Mouse (Mus musculus) stomach, embryonic 16.5 days (tissue): ENCODE measurements around the gene Katnbl1. TPM values are rescaled to one million over a fixed set of nuclear protein-coding genes. Genes with fewer than 3 reads are reported as not detected.

Experiments used
- ATAC-seq: fragments of 200-750 bp; cut with Nextera tagmentation; 2 replicates; pipeline ENCODE4 v1.8.0; 2017; ENCODE audit warnings: moderate number of reproducible peaks, moderate TSS enrichment; ENCODE audit not compliant: insufficient read depth, low FRiP score
- H3K27ac ChIP-seq: fragments of 300-500 bp; sonication (generic); 2 replicates; pipeline ENCODE4 v1.5.1; 2014; ENCODE audit warnings: low read length
- H3K27me3 ChIP-seq: fragments of 300-500 bp; sonication (generic); 2 replicates; pipeline ENCODE4 v1.6.1; 2014; ENCODE audit warnings: low read length, control low read depth, mixed read lengths; ENCODE audit not compliant: control insufficient read depth, insufficient read depth
- H3K36me3 ChIP-seq: fragments of 300-500 bp; sonication (generic); 2 replicates; pipeline ENCODE4 v1.6.1; 2014; ENCODE audit warnings: low read length; ENCODE audit not compliant: control insufficient read depth, insufficient read depth
- H3K4me1 ChIP-seq: fragments of 300-500 bp; sonication (generic); 2 replicates; pipeline ENCODE4 v1.6.1; 2014; ENCODE audit warnings: low read length, control low read depth, mixed read lengths; ENCODE audit not compliant: control insufficient read depth, insufficient read depth
- H3K4me2 ChIP-seq: fragments of 300-500 bp; sonication (generic); 2 replicates; pipeline ENCODE4 v1.6.1; 2014; ENCODE audit warnings: low read depth, low read length, mixed read lengths
- H3K4me3 ChIP-seq: fragments of 300-500 bp; sonication (generic); replicated peaks from 2 replicates; pipeline ENCODE4 v1.5.1; 2014; ENCODE audit warnings: mild to moderate bottlenecking, low read length
- H3K9ac ChIP-seq: fragments of 300-500 bp; sonication (generic); 2 replicates; pipeline ENCODE4 v1.6.1; 2014; ENCODE audit warnings: low read length
- H3K9me3 ChIP-seq: fragments of 300-500 bp; sonication (generic); replicated peaks from 2 replicates; pipeline ENCODE4 v1.6.1; 2016; ENCODE audit warnings: low read length, control low read depth; ENCODE audit not compliant: control insufficient read depth
- WGBS: fragments of 180-500 bp; shearing (Covaris S2); extraction: QIAGEN DNeasy Blood & Tissue Kit; methylation state at CpG from one replicate; pipeline ENCODE4 v1.1.7; 2014; 5-methylcytosine and 5-hydroxymethylcytosine counted together
- polyA plus RNA-seq: library from polyadenylated mRNA; unstranded; fragments of >200 nt; fragmentation: Nextera tagmentation; extraction: Ambion mirVana; gene quantifications from 2 replicates; pipeline ENCODE4 v1.2.1, GENCODE M21; 2015

The Katnbl1 gene
- polyA plus RNA-seq, 1 experiment from 2014 or later = 46.9 TPM

GRCm38 (mm10) chr2:112360012-112360780, 18.8 kb upstream of the Katnbl1 start:
- Histone ChIP-seq H3K9ac (no peak overlapping the region), H3K36me3 (peaks cover 19% of the 10 kb centered on the region), H3K4me2 (no peak overlapping the region), H3K4me1 (no peaks in the 10 kb centered on the region), H3K4me3 (no peak overlapping the region), H3K27me3 (no peaks in the 10 kb centered on the region), H3K9me3 (no peaks in the 10 kb centered on the region), H3K27ac (no peak overlapping the region)
- no peak for ATAC-seq
- WGBS = 80% methylated on average over 12 of the region's 12 CpGs

GRCm38 (mm10) chr2:112360781-112361169, 18.2 kb upstream of the Katnbl1 start:
- Histone ChIP-seq H3K4me2 (no peak overlapping the region), H3K4me3 (no peak overlapping the region), H3K27ac (no peak overlapping the region), H3K9me3 (no peaks in the 10 kb centered on the region), H3K36me3 (peaks cover 19% of the 10 kb centered on the region), H3K4me1 (no peaks in the 10 kb centered on the region), H3K27me3 (no peaks in the 10 kb centered on the region), H3K9ac (no peak overlapping the region)
- 83% methylated on average over 2 of the region's 2 CpGs for WGBS
- ATAC-seq = no peak

GRCm38 (mm10) chr2:112367222-112367621, 11.8 kb upstream of the Katnbl1 start:
- Histone ChIP-seq H3K4me1 (peaks cover 8% of the 10 kb centered on the region), H3K27me3 (no peaks in the 10 kb centered on the region), H3K27ac (no peak overlapping the region; the same call in 1 of the 2 replicates), H3K9ac (peak overlapping the region; percentile 88), H3K4me3 (peak overlapping the region; percentile 84), H3K36me3 (peaks cover 11% of the 10 kb centered on the region), H3K9me3 (no peaks in the 10 kb centered on the region), H3K4me2 (peak overlapping the region; percentile 82)
- no peak for ATAC-seq
- WGBS = 14% methylated on average over 15 of the region's 15 CpGs

GRCm38 (mm10) chr2:112367726-112368673, 11.0 kb upstream of the Katnbl1 start, which contains the start of gene Emc4:
TSS of gene Emc4 (minus strand) at chr2:112368027.
- 2% methylated on average over 46 of the region's 46 CpGs for WGBS
- ATAC-seq = peak; percentile 84
- no peaks in the 10 kb centered on the region for H3K9me3 ChIP-seq

GRCm38 (mm10) chr2:112369941-112370340, 9.1 kb upstream of the Katnbl1 start:
- no peak overlapping the region for H3K9ac ChIP-seq
- H3K27me3 ChIP-seq = no peaks in the 10 kb centered on the region
- WGBS = 66% methylated on average over 5 of the region's 5 CpGs
- ATAC-seq = no peak
- H3K4me3 ChIP-seq = no peak overlapping the region
- H3K9me3 ChIP-seq = no peaks in the 10 kb centered on the region
- H3K4me1 ChIP-seq = peaks cover 8% of the 10 kb centered on the region
- no peaks in the 10 kb centered on the region for H3K36me3 ChIP-seq
- no peak overlapping the region for H3K27ac ChIP-seq
- H3K4me2 ChIP-seq = no peak overlapping the region

More at GRCm38 (mm10) chr2:112367726-112368673, 11.0 kb upstream of the Katnbl1 start, which contains the start of gene Emc4:
- Histone ChIP-seq H3K4me3 (peak within 1 kb of the TSS; percentile 84), H3K9ac (peak within 1 kb of the TSS; percentile 88), H3K27me3 (no peaks in the 10 kb centered on the region), H3K36me3 (peaks cover 11% of the 10 kb centered on the region), H3K4me2 (peak within 1 kb of the TSS; percentile 82), H3K4me1 (peaks cover 8% of the 10 kb centered on the region), H3K27ac (peak within 1 kb of the TSS; percentile 72)

GRCm38 (mm10) chr2:112373141-112373540, 5.9 kb upstream of the Katnbl1 start:
- ATAC-seq = no peak
- 57% methylated on average over 4 of the region's 4 CpGs for WGBS
- H3K27ac ChIP-seq = no peak overlapping the region
- H3K9me3 ChIP-seq = no peaks in the 10 kb centered on the region
- no peaks in the 10 kb centered on the region for H3K27me3 ChIP-seq
- no peaks in the 10 kb centered on the region for H3K4me1 ChIP-seq
- no peak overlapping the region for H3K4me2 ChIP-seq
- H3K4me3 ChIP-seq = no peak overlapping the region
- no peaks in the 10 kb centered on the region for H3K36me3 ChIP-seq
- H3K9ac ChIP-seq = no peak overlapping the region

GRCm38 (mm10) chr2:112374610-112375009, 4.4 kb upstream of the Katnbl1 start:
- no peak for ATAC-seq
- WGBS = 48% methylated on average over 5 of the region's 5 CpGs
- H3K4me3 ChIP-seq = no peak overlapping the region

GRCm38 (mm10) chr2:112380131-112380530, 1.1 kb downstream of the Katnbl1 start:
- H3K27ac ChIP-seq = no peak overlapping the region
- peak overlapping the region; percentile 98 for H3K9ac ChIP-seq
- H3K4me3 ChIP-seq = peak overlapping the region; percentile 95
- 30% methylated on average over 8 of the region's 8 CpGs for WGBS
- H3K36me3 ChIP-seq = no peaks in the 10 kb centered on the region
- no peaks in the 10 kb centered on the region for H3K9me3 ChIP-seq
- H3K4me1 ChIP-seq = peaks cover 10% of the 10 kb centered on the region; the same call in 1 of the 2 replicates
- no peaks in the 10 kb centered on the region for H3K27me3 ChIP-seq
- H3K4me2 ChIP-seq = peak overlapping the region; percentile 72
- ATAC-seq = no peak

More at GRCm38 (mm10) chr2:112374610-112375009, 4.4 kb upstream of the Katnbl1 start:
- Histone ChIP-seq H3K4me1 (no peaks in the 10 kb centered on the region), H3K9ac (no peak overlapping the region), H3K27me3 (no peaks in the 10 kb centered on the region), H3K4me2 (no peak overlapping the region), H3K9me3 (no peaks in the 10 kb centered on the region), H3K36me3 (no peaks in the 10 kb centered on the region), H3K27ac (no peak overlapping the region)

GRCm38 (mm10) chr2:112381219-112381618, 2.2 kb downstream of the Katnbl1 start:
- H3K4me3 ChIP-seq = no peak overlapping the region
- H3K9me3 ChIP-seq = no peaks in the 10 kb centered on the region
- no peak for ATAC-seq
- H3K36me3 ChIP-seq = no peaks in the 10 kb centered on the region
- H3K4me2 ChIP-seq = no peak overlapping the region
- H3K27ac ChIP-seq = no peak overlapping the region
- no peak overlapping the region for H3K9ac ChIP-seq
- peaks cover 10% of the 10 kb centered on the region; the same call in 1 of the 2 replicates for H3K4me1 ChIP-seq
- WGBS = 95% methylated on average over 1 of the region's 1 CpGs
- no peaks in the 10 kb centered on the region for H3K27me3 ChIP-seq
